Mouse (Mus musculus) central nervous system, embryonic 11.5 days (tissue): ENCODE measurements around the gene Tmem273. TPM values are rescaled to one million over a fixed set of nuclear protein-coding genes. Genes with fewer than 3 reads are reported as not detected.

Experiments used
- polyA plus RNA-seq: library from polyadenylated mRNA; depleted of rRNA; stranded (reverse); fragments of >200 nt; gene quantifications from 2 replicates; pipeline ENCODE4 v1.2.3, GENCODE M21; 2012; rRNA removed

The Tmem273 gene
- polyA plus RNA-seq = 0.88 and 1.6 TPM in 2 replicates

DNA sequence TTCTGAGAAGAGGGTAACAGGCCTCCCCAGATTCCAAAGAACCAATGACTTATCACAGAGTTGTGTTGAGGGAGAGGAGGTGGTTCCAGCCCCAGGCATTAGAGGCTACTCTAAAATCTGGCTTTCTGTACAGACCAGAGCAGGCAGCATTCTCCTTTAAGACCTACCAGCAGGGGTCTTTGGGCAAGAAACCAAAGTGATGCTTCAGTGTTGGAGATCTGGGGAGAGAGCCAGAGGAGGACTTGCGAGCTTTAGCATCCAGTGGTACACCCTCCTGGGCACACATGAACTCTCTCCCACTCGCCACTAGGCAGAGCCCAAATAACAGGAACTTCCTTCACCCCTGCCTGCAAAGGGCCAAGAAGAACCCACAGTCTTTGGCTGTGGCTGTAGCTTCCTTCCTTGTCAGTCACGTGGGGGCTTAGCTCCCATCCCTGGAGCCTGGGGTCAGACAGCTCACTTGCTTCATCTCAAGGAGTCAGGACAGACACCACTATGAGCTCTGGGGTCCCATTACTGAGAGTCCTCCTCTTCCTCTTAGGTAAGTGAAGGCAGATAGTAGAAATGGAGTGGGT is at the start of gene Tmem273:
Gene Tmem273, plus strand, starts transcription at position 408 of the 575 bp plus-strand sequence.

DNA sequence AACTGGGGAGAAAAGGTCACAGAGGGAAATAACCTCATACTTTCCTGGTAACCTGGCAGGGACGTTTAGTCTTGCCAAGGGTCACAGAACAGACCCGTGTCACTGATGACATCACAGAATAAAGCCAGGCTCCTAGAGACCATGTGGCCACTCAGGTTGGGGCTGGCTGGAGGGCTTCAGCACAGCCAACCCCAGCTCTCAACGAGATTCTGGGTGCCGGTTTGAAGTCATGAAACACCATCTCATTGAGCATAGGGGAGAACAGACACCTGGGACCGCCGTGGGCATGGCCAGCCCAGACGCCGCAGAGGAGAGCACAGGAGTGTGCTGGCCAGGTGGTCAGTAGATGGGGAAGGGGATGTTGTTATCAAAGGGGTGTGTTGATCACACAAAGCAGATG is 48.1 kb downstream of the Tmem273 start, which contains the start of gene Fam170b:
Gene Fam170b, plus strand, starts transcription at position 116 of the 400 bp plus-strand sequence.

DNA sequence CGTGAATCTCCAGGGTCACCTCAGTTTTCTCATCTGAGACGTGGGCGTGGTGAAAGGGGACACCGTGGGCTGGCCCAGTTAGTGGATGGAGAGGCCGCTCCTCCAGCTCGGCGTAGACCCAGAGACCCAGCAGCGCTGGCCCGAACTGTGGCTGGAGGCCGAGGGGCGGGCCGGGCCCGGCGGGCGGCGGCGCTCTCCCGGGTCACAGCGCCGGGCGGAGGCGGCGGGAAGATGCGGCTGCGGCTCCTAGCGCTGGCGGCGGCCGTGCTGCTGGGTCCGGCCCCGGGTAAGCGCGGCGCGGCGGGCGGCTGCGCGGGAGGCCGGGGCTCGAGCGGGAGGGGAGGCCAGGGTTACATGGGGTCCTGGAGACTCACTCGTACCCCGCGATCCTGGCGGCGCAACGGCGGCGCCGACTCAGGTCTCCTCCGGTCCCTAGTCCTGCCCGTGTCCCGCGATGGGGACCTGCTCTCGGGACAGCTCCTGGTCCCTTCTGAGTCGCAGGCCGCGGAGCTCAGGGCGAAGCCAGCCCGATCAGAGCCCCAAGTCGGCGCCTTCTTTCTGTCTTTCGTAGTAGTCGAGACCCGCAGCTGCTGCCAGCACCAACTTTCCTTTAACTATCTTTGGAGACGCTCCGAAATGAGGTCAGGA is 71.0 kb downstream of the Tmem273 start, which contains the start of gene Vstm4:
Gene Vstm4, plus strand, starts transcription at position 76 of the 648 bp plus-strand sequence.

Other genes with a start within 250 kb of the Tmem273 start
- gene Prrxl1, start 186.6 kb upstream of the Tmem273 start, polyA plus RNA-seq = 3.7 TPM in 2 replicates
- gene 3425401B19Rik, start 100.7 kb upstream of the Tmem273 start, polyA plus RNA-seq = 0.02 and 0.67 TPM in 2 replicates
- not detected in 2 replicates for gene Fam170b, start 48.0 kb downstream of the Tmem273 start, polyA plus RNA-seq
- 2.0 and 4.9 TPM in 2 replicates for gene Vstm4, start 70.8 kb downstream of the Tmem273 start, polyA plus RNA-seq
- gene Lrrc18, start 205.4 kb downstream of the Tmem273 start, polyA plus RNA-seq = 0.19 and 0.68 TPM in 2 replicates